Mouse (Mus musculus): Measurements from ENCODE around the gene Krt26. TPM values are rescaled to one million over a fixed set of nuclear protein-coding genes. Genes with fewer than 3 reads are reported as not detected.

Gene Krt26
- polyA plus RNA-seq, 1 experiment from 2014 or later: not detected

DNA sequence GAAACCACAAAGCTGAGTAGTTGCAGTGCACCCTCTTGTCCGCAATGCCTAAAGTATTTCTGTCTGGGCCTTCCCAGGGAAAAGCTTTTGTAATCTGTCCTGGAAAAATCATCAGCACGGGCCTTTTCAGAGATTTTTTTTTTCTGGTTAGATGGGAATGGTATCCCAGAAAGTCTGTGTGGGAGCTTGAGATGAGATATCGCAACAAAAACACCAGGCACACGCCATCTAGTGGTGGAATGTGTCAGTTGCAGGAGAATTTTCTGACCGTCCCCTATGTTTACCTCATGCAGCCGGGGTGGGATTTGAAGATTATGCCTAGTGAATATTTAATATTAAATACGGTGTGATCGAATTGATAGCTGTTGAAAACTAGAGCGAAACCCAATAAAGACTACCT lies 26.6 kb upstream of the Krt26 start:
- Histone ChIP-seq H3K4me1 (ENCODE audit: control insufficient read depth in 2 of 2, insufficient read depth in 2 of 2, low read length in 2 of 2) (no peaks in the 10 kb centered on the region), H3K9ac (ENCODE audit: low read length) (no peak overlapping the region), H3K36me3 (ENCODE audit: control insufficient read depth, insufficient read depth, low read length) (no peaks in the 10 kb centered on the region), H3K4me2 (ENCODE audit: low read length) (no peak overlapping the region), H3K27ac (replicated peaks in 1 of 2; ENCODE audit: control insufficient read depth in 1 of 2, insufficient read depth in 1 of 2, low read depth in 2 of 2, low read length in 2 of 2) (no peak overlapping the region), H3K27me3 (ENCODE audit: control insufficient read depth, insufficient read depth, low read length) (peaks cover 4% of the 10 kb centered on the region; the same call in 1 of the 2 replicates), H3K9me3 (ENCODE audit: control insufficient read depth, low read length) (no peaks in the 10 kb centered on the region), H3K4me3 (ENCODE audit: control insufficient read depth in 1 of 2, insufficient read depth in 1 of 2, low read depth in 1 of 2, low read length in 2 of 2) (no peak overlapping the region)
- WGBS: 21% methylated on average over 9 of the region's 9 CpGs
- no peak for ATAC-seq (ENCODE audit: insufficient number of reproducible peaks, insufficient read depth, low FRiP score, low read depth)

DNA sequence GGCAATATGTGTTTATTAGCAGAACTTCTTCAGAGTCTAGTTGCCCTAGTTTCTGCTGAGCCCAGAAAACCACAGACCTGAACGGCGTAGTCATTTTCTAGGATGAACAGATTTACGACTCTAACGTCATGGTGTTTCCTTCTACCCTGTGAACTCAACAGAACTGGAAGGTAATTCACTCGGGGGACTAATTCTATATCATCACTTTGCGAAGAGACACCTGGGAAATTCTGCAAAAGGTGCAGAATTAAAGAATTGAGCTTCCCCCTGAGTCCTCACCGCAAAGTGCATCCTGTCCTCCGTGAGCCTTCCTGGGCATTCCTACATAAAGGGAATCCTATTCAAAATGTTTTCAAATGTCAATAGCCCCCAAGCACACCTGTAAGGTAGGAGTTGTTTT lies 23.7 kb upstream of the Krt26 start:
- WGBS: 83% methylated on average over 8 of the region's 8 CpGs
- ATAC-seq (ENCODE audit: insufficient number of reproducible peaks, insufficient read depth, low FRiP score, low read depth): no peak

DNA sequence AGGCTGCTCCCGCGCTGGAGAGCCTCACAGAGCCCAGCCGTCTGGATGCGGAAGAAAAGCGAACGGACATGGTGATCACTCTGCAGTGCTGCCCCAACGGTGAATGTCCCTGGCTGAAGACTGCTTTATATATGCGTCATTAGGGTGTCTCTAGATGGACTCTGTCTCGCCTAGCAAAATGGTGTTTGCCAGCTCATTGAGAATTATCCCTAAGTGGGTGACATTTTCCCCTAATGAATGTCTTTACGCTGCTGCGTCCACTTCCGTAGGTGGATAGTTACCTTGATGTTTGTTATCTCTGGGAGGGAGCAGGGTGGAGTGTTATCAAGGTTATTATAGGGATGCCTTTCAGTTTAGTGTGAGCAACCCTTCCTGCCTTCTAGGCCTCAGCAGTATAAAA lies 13.2 kb upstream of the Krt26 start, which contains the start of gene Krt27:
Krt27 (minus strand) TSS at position 101 of the 400 bp plus-strand sequence.
- H3K27ac ChIP-seq (replicated peaks in 1 of 2; ENCODE audit: control insufficient read depth in 1 of 2, insufficient read depth in 1 of 2, low read depth in 2 of 2, low read length in 2 of 2): no peak within 1 kb of the TSS
- ATAC-seq (ENCODE audit: insufficient number of reproducible peaks, insufficient read depth, low FRiP score, low read depth): no peak
- no peaks in the 10 kb centered on the region for H3K9me3 ChIP-seq (ENCODE audit: control insufficient read depth, low read length)
- H3K4me1 ChIP-seq (ENCODE audit: control insufficient read depth in 2 of 2, insufficient read depth in 2 of 2, low read length in 2 of 2): no peaks in the 10 kb centered on the region
- H3K4me2 ChIP-seq (ENCODE audit: low read length): no peak within 1 kb of the TSS
- no peak within 1 kb of the TSS for H3K9ac ChIP-seq (ENCODE audit: low read length)
- H3K4me3 ChIP-seq (ENCODE audit: control insufficient read depth in 1 of 2, insufficient read depth in 1 of 2, low read depth in 1 of 2, low read length in 2 of 2): no peak within 1 kb of the TSS
- H3K27me3 ChIP-seq (ENCODE audit: control insufficient read depth, insufficient read depth, low read length): no peaks in the 10 kb centered on the region
- WGBS: 61% methylated on average over 12 of the region's 12 CpGs
- H3K36me3 ChIP-seq (ENCODE audit: control insufficient read depth, insufficient read depth, low read length): no peaks in the 10 kb centered on the region

More for the DNA sequence above, 23.7 kb upstream of the Krt26 start:
- Histone ChIP-seq H3K4me1 (ENCODE audit: control insufficient read depth in 2 of 2, insufficient read depth in 2 of 2, low read length in 2 of 2) (no peaks in the 10 kb centered on the region), H3K9ac (ENCODE audit: low read length) (no peak overlapping the region), H3K4me2 (ENCODE audit: low read length) (no peak overlapping the region), H3K27ac (replicated peaks in 1 of 2; ENCODE audit: control insufficient read depth in 1 of 2, insufficient read depth in 1 of 2, low read depth in 2 of 2, low read length in 2 of 2) (no peak overlapping the region), H3K9me3 (ENCODE audit: control insufficient read depth, low read length) (no peaks in the 10 kb centered on the region), H3K36me3 (ENCODE audit: control insufficient read depth, insufficient read depth, low read length) (no peaks in the 10 kb centered on the region), H3K4me3 (ENCODE audit: control insufficient read depth in 1 of 2, insufficient read depth in 1 of 2, low read depth in 1 of 2, low read length in 2 of 2) (no peak overlapping the region), H3K27me3 (ENCODE audit: control insufficient read depth, insufficient read depth, low read length) (peaks cover 4% of the 10 kb centered on the region; the same call in 1 of the 2 replicates)

DNA sequence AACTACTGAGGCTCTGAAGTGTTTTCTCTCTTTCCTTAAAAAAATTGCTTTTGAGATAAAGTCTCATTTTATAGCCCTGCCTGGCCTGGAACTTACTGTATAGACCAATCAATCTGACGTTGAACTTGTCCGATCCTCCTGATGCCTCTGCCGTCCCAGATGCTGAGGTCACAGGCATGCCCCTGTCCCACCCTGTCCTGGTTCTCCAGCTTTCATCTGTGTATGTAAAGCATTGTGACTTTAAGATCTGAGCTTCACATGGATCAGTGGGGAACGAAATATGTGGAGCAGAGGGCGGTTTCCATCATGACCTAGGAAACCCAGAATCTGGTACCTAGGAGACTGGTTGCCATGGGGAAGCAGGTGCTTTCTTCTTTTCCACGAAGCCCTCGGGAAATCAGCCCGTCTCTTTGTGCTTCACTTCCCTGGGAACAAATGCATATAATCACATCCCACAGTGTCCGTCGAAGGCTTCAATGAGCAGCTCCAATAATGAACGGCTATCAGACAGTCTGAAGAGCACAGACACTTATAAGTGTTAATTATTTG lies 1.6 kb upstream of the Krt26 start:
- H3K27ac ChIP-seq (replicated peaks in 1 of 2; ENCODE audit: control insufficient read depth in 1 of 2, insufficient read depth in 1 of 2, low read depth in 2 of 2, low read length in 2 of 2): no peak overlapping the region
- no peaks in the 10 kb centered on the region for H3K4me1 ChIP-seq (ENCODE audit: control insufficient read depth in 2 of 2, insufficient read depth in 2 of 2, low read length in 2 of 2)
- ATAC-seq (ENCODE audit: insufficient number of reproducible peaks, insufficient read depth, low FRiP score, low read depth): no peak
- no peaks in the 10 kb centered on the region for H3K27me3 ChIP-seq (ENCODE audit: control insufficient read depth, insufficient read depth, low read length)
- H3K4me3 ChIP-seq (ENCODE audit: control insufficient read depth in 1 of 2, insufficient read depth in 1 of 2, low read depth in 1 of 2, low read length in 2 of 2): no peak overlapping the region
- 82% methylated on average over 11 of the region's 11 CpGs for WGBS
- no peaks in the 10 kb centered on the region for H3K36me3 ChIP-seq (ENCODE audit: control insufficient read depth, insufficient read depth, low read length)
- no peaks in the 10 kb centered on the region for H3K9me3 ChIP-seq (ENCODE audit: control insufficient read depth, low read length)
- H3K9ac ChIP-seq (ENCODE audit: low read length): no peak overlapping the region
- no peak overlapping the region for H3K4me2 ChIP-seq (ENCODE audit: low read length)

DNA sequence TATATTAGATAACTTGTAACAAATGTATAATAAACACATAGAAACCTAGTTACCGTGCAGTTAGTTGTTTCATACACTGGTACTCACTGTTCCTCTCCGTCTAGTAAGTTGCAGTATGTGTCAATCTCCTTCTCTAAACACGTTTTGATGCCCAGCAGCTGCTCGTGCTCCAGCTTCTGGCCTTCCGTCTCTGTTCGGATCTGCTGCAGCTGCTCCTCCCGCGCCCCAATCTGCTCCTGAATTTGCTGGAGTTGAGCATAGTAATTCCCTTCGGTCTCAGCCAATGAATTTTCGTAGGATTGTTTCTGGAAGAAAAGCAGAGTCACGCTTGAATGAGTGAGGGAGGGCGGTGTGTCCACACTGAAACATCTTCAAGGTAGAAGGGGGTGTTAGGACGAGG lies 4.3 kb downstream of the Krt26 start:
- Histone ChIP-seq H3K27me3 (ENCODE audit: control insufficient read depth, insufficient read depth, low read length) (no peaks in the 10 kb centered on the region), H3K4me3 (ENCODE audit: control insufficient read depth in 1 of 2, insufficient read depth in 1 of 2, low read depth in 1 of 2, low read length in 2 of 2) (no peak overlapping the region), H3K9me3 (ENCODE audit: control insufficient read depth, low read length) (no peaks in the 10 kb centered on the region), H3K27ac (replicated peaks in 1 of 2; ENCODE audit: control insufficient read depth in 1 of 2, insufficient read depth in 1 of 2, low read depth in 2 of 2, low read length in 2 of 2) (no peak overlapping the region), H3K36me3 (ENCODE audit: control insufficient read depth, insufficient read depth, low read length) (no peaks in the 10 kb centered on the region), H3K4me1 (ENCODE audit: control insufficient read depth in 2 of 2, insufficient read depth in 2 of 2, low read length in 2 of 2) (no peaks in the 10 kb centered on the region), H3K4me2 (ENCODE audit: low read length) (no peak overlapping the region), H3K9ac (ENCODE audit: low read length) (no peak overlapping the region)
- ATAC-seq (ENCODE audit: insufficient number of reproducible peaks, insufficient read depth, low FRiP score, low read depth): no peak
- WGBS: 74% methylated on average over 13 of the region's 13 CpGs

GRCm38 (mm10) chr11:99329655-99330054 lies 8.1 kb downstream of the Krt26 start:
- Histone ChIP-seq H3K4me2 (ENCODE audit: low read length) (no peak overlapping the region), H3K27ac (replicated peaks in 1 of 2; ENCODE audit: control insufficient read depth in 1 of 2, insufficient read depth in 1 of 2, low read depth in 2 of 2, low read length in 2 of 2) (no peak overlapping the region), H3K36me3 (ENCODE audit: control insufficient read depth, insufficient read depth, low read length) (no peaks in the 10 kb centered on the region), H3K9me3 (ENCODE audit: control insufficient read depth, low read length) (no peaks in the 10 kb centered on the region), H3K9ac (ENCODE audit: low read length) (no peak overlapping the region), H3K4me1 (ENCODE audit: control insufficient read depth in 2 of 2, insufficient read depth in 2 of 2, low read length in 2 of 2) (no peaks in the 10 kb centered on the region), H3K27me3 (ENCODE audit: control insufficient read depth, insufficient read depth, low read length) (no peaks in the 10 kb centered on the region), H3K4me3 (ENCODE audit: control insufficient read depth in 1 of 2, insufficient read depth in 1 of 2, low read depth in 1 of 2, low read length in 2 of 2) (no peak overlapping the region)
- ATAC-seq (ENCODE audit: insufficient number of reproducible peaks, insufficient read depth, low FRiP score, low read depth): no peak
- WGBS: 63% methylated on average over 2 of the region's 2 CpGs

DNA sequence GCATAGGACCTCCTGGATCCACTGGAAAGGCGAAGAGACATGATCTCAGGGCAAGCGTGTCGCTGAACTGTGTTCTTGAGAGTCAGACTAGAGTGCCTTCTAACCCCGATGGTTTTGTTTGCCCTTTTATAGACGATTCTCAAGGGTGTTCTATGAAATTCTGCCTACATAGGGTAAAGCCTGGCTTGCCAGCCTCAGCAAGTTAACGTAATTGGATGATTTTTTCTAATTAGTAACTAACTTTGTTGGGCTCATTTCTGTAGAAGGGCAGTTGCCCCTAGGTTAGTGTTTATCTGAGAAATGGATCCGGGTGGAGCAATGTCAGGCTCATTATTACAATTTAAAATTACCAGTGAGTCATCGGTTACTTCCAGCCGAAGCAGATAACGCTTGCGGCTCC lies 14.9 kb downstream of the Krt26 start, which contains the start of gene Krt25:
Krt25 (minus strand) TSS at position 101 of the 400 bp plus-strand sequence.
- no peak for ATAC-seq (ENCODE audit: insufficient number of reproducible peaks, insufficient read depth, low FRiP score, low read depth)
- H3K27me3 ChIP-seq (ENCODE audit: control insufficient read depth, insufficient read depth, low read length): no peaks in the 10 kb centered on the region
- H3K4me2 ChIP-seq (ENCODE audit: low read length): no peak within 1 kb of the TSS
- peaks cover 0 to 3% of the 10 kb centered on the region in 2 experiments; a peak in 1 of 4 replicates for H3K4me1 ChIP-seq (ENCODE audit: control insufficient read depth in 2 of 2, insufficient read depth in 2 of 2, low read length in 2 of 2)
- no peaks in the 10 kb centered on the region for H3K9me3 ChIP-seq (ENCODE audit: control insufficient read depth, low read length)
- H3K36me3 ChIP-seq (ENCODE audit: control insufficient read depth, insufficient read depth, low read length): no peaks in the 10 kb centered on the region
- H3K4me3 ChIP-seq (ENCODE audit: control insufficient read depth in 1 of 2, insufficient read depth in 1 of 2, low read depth in 1 of 2, low read length in 2 of 2): no peak within 1 kb of the TSS
- 86% methylated on average over 11 of the region's 11 CpGs for WGBS
- no peak within 1 kb of the TSS for H3K9ac ChIP-seq (ENCODE audit: low read length)
- no peak within 1 kb of the TSS for H3K27ac ChIP-seq (replicated peaks in 1 of 2; ENCODE audit: control insufficient read depth in 1 of 2, insufficient read depth in 1 of 2, low read depth in 2 of 2, low read length in 2 of 2)

DNA sequence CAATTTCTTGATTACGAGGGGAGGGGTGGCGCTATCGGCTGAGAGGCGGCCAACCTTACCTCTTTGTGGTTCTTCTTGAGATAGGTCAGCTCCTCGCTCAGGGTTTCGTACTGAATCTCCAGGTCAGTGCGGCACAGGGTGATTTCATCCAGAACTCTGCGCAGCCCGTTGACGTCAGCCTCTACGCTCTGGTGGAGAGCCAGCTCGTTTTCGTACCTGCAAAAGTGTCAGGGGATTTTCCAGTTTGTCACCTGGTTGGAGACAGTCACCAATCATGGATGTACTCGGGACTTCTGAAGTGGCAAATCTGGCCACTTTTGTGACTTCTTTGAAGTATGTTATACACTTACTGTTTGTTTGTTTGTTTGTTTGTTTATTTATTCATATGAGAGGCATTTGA lies 16.7 kb downstream of the Krt26 start:
- Histone ChIP-seq H3K4me2 (ENCODE audit: low read length) (no peak overlapping the region), H3K27ac (replicated peaks in 1 of 2; ENCODE audit: control insufficient read depth in 1 of 2, insufficient read depth in 1 of 2, low read depth in 2 of 2, low read length in 2 of 2) (no peak overlapping the region), H3K4me3 (ENCODE audit: control insufficient read depth in 1 of 2, insufficient read depth in 1 of 2, low read depth in 1 of 2, low read length in 2 of 2) (no peak overlapping the region), H3K9me3 (ENCODE audit: control insufficient read depth, low read length) (no peaks in the 10 kb centered on the region), H3K4me1 (ENCODE audit: control insufficient read depth in 2 of 2, insufficient read depth in 2 of 2, low read length in 2 of 2) (peaks cover 0 to 3% of the 10 kb centered on the region in 2 experiments; a peak in 1 of 4 replicates), H3K9ac (ENCODE audit: low read length) (no peak overlapping the region), H3K27me3 (ENCODE audit: control insufficient read depth, insufficient read depth, low read length) (no peaks in the 10 kb centered on the region), H3K36me3 (ENCODE audit: control insufficient read depth, insufficient read depth, low read length) (no peaks in the 10 kb centered on the region)
- WGBS: 82% methylated on average over 14 of the region's 14 CpGs
- ATAC-seq (ENCODE audit: insufficient number of reproducible peaks, insufficient read depth, low FRiP score, low read depth): no peak

Data from heart, embryonic 14.5 days (tissue).